9 mouse cellular contexts compared by ENCODE assay signal in genomic region chr2:31690063-31690462, GRCm38 (mm10). TPM values are rescaled to one million over a fixed set of nuclear protein-coding genes. Genes with fewer than 3 reads are reported as not detected.
DNase-seq lines count a peak whose midpoint lies in the region; ATAC-seq and TF ChIP-seq lines count a peak whose summit lies in the region.
"Had no signal": no experiment of that assay in that cellular context is flagged by ENCODE, and none has a peak within 500 bp of the region (broad histone marks: within the 10 kb centered on the region; RNA-seq: fewer than 3 reads in every experiment).

No protein-coding gene starts in this region.

- H3K4me3 ChIP-seq in lung, embryonic 15.5 days = peak overlapping the region; percentile 98
- H3K4me3 ChIP-seq in forebrain, embryonic 10.5 days = peak overlapping the region; percentile 80
- H3K4me3 ChIP-seq in limb, embryonic 14.5 days (replicated peaks; ENCODE audit: low read length) = peak overlapping the region; percentile 89
- H3K4me3 ChIP-seq in stomach, embryonic 14.5 days (ENCODE audit: low read depth, low read length) = peak overlapping the region; percentile 91

- H3K9ac ChIP-seq in lung, embryonic 15.5 days = peak overlapping the region; percentile 90; the same call in 1 of the 2 replicates
- peak overlapping the region; percentile 83 for H3K9ac ChIP-seq in limb, embryonic 14.5 days (ENCODE audit: low read depth, low read length, severe bottlenecking)
- no peak overlapping the region for H3K9ac ChIP-seq in stomach, embryonic 14.5 days (replicated peaks; ENCODE audit: low read depth, low read length)

- peaks cover 5% of the 10 kb centered on the region; the same call in 1 of the 2 replicates for H3K36me3 ChIP-seq in lung, embryonic 15.5 days
- peaks cover 31% of the 10 kb centered on the region for H3K36me3 ChIP-seq in forebrain, embryonic 10.5 days (replicated peaks)
- peaks cover 8% of the 10 kb centered on the region; the same call in 1 of the 2 replicates for H3K36me3 ChIP-seq in limb, embryonic 14.5 days (ENCODE audit: control insufficient read depth, insufficient read depth, low read length)
- H3K36me3 ChIP-seq in stomach, embryonic 14.5 days (ENCODE audit: control insufficient read depth, insufficient read depth, low read length) = no peaks in the 10 kb centered on the region; the same call in 1 of the 2 replicates

- no peaks in the 10 kb centered on the region for H3K27me3 ChIP-seq in lung, embryonic 15.5 days
- no peaks in the 10 kb centered on the region for H3K27me3 ChIP-seq in forebrain, embryonic 10.5 days (ENCODE audit: poor library complexity, severe bottlenecking)
- H3K27me3 ChIP-seq in limb, embryonic 14.5 days (ENCODE audit: control insufficient read depth, insufficient read depth, low read length) = no peaks in the 10 kb centered on the region
- H3K27me3 ChIP-seq in stomach, embryonic 14.5 days (ENCODE audit: control insufficient read depth, insufficient read depth, low read length) = no peaks in the 10 kb centered on the region

- H3K4me1 ChIP-seq in lung, embryonic 15.5 days = peaks cover 22% of the 10 kb centered on the region
- peaks cover 39% of the 10 kb centered on the region for H3K4me1 ChIP-seq in forebrain, embryonic 10.5 days
- H3K4me1 ChIP-seq in limb, embryonic 14.5 days (ENCODE audit: control insufficient read depth, insufficient read depth, low read length) = peaks cover 18% of the 10 kb centered on the region
- peaks cover 8% of the 10 kb centered on the region; the same call in 1 of the 2 replicates for H3K4me1 ChIP-seq in stomach, embryonic 14.5 days (ENCODE audit: control insufficient read depth, insufficient read depth, low read length)

- ATAC-seq in lung, embryonic 15.5 days (ENCODE audit: borderline replicate concordance, extremely low read depth, low FRiP score, low TSS enrichment) = no peak
- no peak for ATAC-seq in limb, embryonic 14.5 days (ENCODE audit: low FRiP score, low read depth)
- no peak for ATAC-seq in stomach, embryonic 14.5 days (ENCODE audit: insufficient number of reproducible peaks, insufficient read depth, low FRiP score, low read depth)

- no peak for DNase-seq in lung, postnatal 4 days
- no peak for DNase-seq in forebrain, embryonic 10.5 days (ENCODE audit: extremely low spot score, low spot score)
- no peak for DNase-seq in limb, embryonic 14.5 days (ENCODE audit: low spot score)
- no peak for DNase-seq in adrenal gland, postnatal 14 days
- no peak for DNase-seq in adrenal gland, postnatal 36 days
- DNase-seq in cerebellum, adult 8-10 months = no peak
- DNase-seq: left cerebral cortex, postnatal 4 days had no signal

- 29% methylated on average over 3 of the region's 3 CpGs for WGBS in lung, embryonic 15.5 days
- 65% methylated on average over 3 of the region's 3 CpGs for WGBS in forebrain, embryonic 10.5 days
- WGBS in limb, embryonic 14.5 days = 34% methylated on average over 3 of the region's 3 CpGs
- WGBS in stomach, embryonic 14.5 days = 33% methylated on average over 3 of the region's 3 CpGs

- no peaks in the 10 kb centered on the region for H3K9me3 ChIP-seq in lung, embryonic 15.5 days
- H3K9me3 ChIP-seq in forebrain, embryonic 10.5 days = no peaks in the 10 kb centered on the region
- no peaks in the 10 kb centered on the region for H3K9me3 ChIP-seq in limb, embryonic 14.5 days (ENCODE audit: control insufficient read depth, low read length)
- no peaks in the 10 kb centered on the region for H3K9me3 ChIP-seq in stomach, embryonic 14.5 days (ENCODE audit: control insufficient read depth, low read depth, low read length)

- H3K27ac ChIP-seq in lung, embryonic 15.5 days = no peak overlapping the region
- peak overlapping the region; percentile 97; the same call in 1 of the 2 replicates for H3K27ac ChIP-seq in forebrain, embryonic 10.5 days
- no peak overlapping the region for H3K27ac ChIP-seq in limb, embryonic 14.5 days (replicated peaks; ENCODE audit: low read depth, low read length)
- no peak overlapping the region for H3K27ac ChIP-seq in stomach, embryonic 14.5 days (ENCODE audit: low read length)

- H3K4me2 ChIP-seq in lung, embryonic 15.5 days = peak overlapping the region; percentile 81
- H3K4me2 ChIP-seq in limb, embryonic 14.5 days (replicated peaks; ENCODE audit: low read depth, low read length, severe bottlenecking) = peak overlapping the region; percentile 64
- peak overlapping the region; percentile 74 for H3K4me2 ChIP-seq in stomach, embryonic 14.5 days (replicated peaks; ENCODE audit: low read depth, low read length)

- TF ChIP-seq POLR2A in limb, embryonic 14.5 days (IDR thresholded peaks at IDR 0.05; ENCODE audit: borderline replicate concordance, extremely low read depth, insufficient read depth, insufficient read length) = no peak

RNA-seq across cellular contexts. Expression of gene Abl1, which starts 1.9 kb away (rescaled TPM):
- 37.2 and 38.1 TPM in 2 replicates for polyA plus RNA-seq in lung, embryonic 15.5 days (2015; fragmentation: Nextera tagmentation; extraction: Ambion mirVana)
- polyA plus RNA-seq in forebrain, embryonic 10.5 days (2016; fragmentation: Nextera tagmentation; extraction: Ambion mirVana) = 51.0 and 51.9 TPM in 2 replicates
- 104 and 128 TPM in 2 replicates for polyA plus RNA-seq in limb, embryonic 14.5 days (2012; rRNA removed)
- polyA plus RNA-seq in limb, embryonic 14.5 days (2014; fragmentation: Nextera tagmentation; extraction: Ambion mirVana) = 49.0 and 54.9 TPM in 2 replicates
- 44.0 and 46.4 TPM in 2 replicates for polyA plus RNA-seq in stomach, embryonic 14.5 days (2014; fragmentation: Nextera tagmentation; extraction: Ambion mirVana)
- total RNA-seq in adrenal gland, postnatal 14 days (2021) = 57.5 and 67.3 TPM in 2 replicates
- 10 to 100 TPM; 61.8 to 69.2 TPM for total RNA-seq in adrenal gland, postnatal 36 days (2021)

RNA-seq across cellular contexts. Expression of gene Exosc2, which starts 19.5 kb away (rescaled TPM):
- 67.7 and 69.1 TPM in 2 replicates for polyA plus RNA-seq in lung, embryonic 15.5 days (2015; fragmentation: Nextera tagmentation; extraction: Ambion mirVana)
- 104 and 110 TPM in 2 replicates for polyA plus RNA-seq in forebrain, embryonic 10.5 days (2016; fragmentation: Nextera tagmentation; extraction: Ambion mirVana)
- polyA plus RNA-seq in limb, embryonic 14.5 days (2012; rRNA removed) = 43.4 and 49.7 TPM in 2 replicates
- polyA plus RNA-seq in limb, embryonic 14.5 days (2014; fragmentation: Nextera tagmentation; extraction: Ambion mirVana) = 46.6 and 47.6 TPM in 2 replicates
- 54.2 and 57.8 TPM in 2 replicates for polyA plus RNA-seq in stomach, embryonic 14.5 days (2014; fragmentation: Nextera tagmentation; extraction: Ambion mirVana)
- total RNA-seq in adrenal gland, postnatal 14 days (2021) = 22.8 and 25.3 TPM in 2 replicates
- total RNA-seq in adrenal gland, postnatal 36 days (2021) = 10 to 100 TPM; 24.7 to 29.5 TPM

RNA-seq across cellular contexts. Expression of gene Prdm12, which starts 50.2 kb away (rescaled TPM):
- polyA plus RNA-seq in lung, embryonic 15.5 days (2015; fragmentation: Nextera tagmentation; extraction: Ambion mirVana) = 0.06 and 0.14 TPM in 2 replicates
- 0.51 and 0.77 TPM in 2 replicates for polyA plus RNA-seq in forebrain, embryonic 10.5 days (2016; fragmentation: Nextera tagmentation; extraction: Ambion mirVana)
- polyA plus RNA-seq in limb, embryonic 14.5 days (2012; rRNA removed) = 0.03 TPM in 1 of 2 replicates, not detected in the other
- not detected in 2 replicates for polyA plus RNA-seq in limb, embryonic 14.5 days (2014; fragmentation: Nextera tagmentation; extraction: Ambion mirVana)
- polyA plus RNA-seq in stomach, embryonic 14.5 days (2014; fragmentation: Nextera tagmentation; extraction: Ambion mirVana) = not detected in 2 replicates
- not detected in 2 replicates for total RNA-seq in adrenal gland, postnatal 14 days (2021)
- total RNA-seq in adrenal gland, postnatal 36 days (2021) = not detected
